Mouse (Mus musculus) heart, postnatal 0 days (tissue): ENCODE measurements around the gene Dnah1.

Experiments
- CTCF ChIP-seq: IDR thresholded peaks from 2 replicates; pipeline ENCODE4 v1.5.1; 2016; ENCODE audit warnings: antibody characterized with exemption, control low read depth, low read depth
- EP300 ChIP-seq: IDR thresholded peaks from 2 replicates; pipeline ENCODE4 v1.6.1; 2016; ENCODE audit warnings: antibody characterized with exemption, low read depth

GRCm38 (mm10) chr14:31367951-31368350 lies 44.3 kb upstream of the Dnah1 start:
- no peak for TF ChIP-seq CTCF
- TF ChIP-seq EP300: no peak
